Mouse (Mus musculus): Measurements from ENCODE around the gene Zbtb5.
"Not testable (repeated sequence)": the region's sequence is repeated elsewhere in the genome, so short reads cannot be mapped to it uniquely, and the experiment has no call there.

The Zbtb5 gene

GRCm38 (mm10) chr4:45010806-45011415 is 1.3 kb downstream of the Zbtb5 start:
- DNase-seq: no peak

DNA sequence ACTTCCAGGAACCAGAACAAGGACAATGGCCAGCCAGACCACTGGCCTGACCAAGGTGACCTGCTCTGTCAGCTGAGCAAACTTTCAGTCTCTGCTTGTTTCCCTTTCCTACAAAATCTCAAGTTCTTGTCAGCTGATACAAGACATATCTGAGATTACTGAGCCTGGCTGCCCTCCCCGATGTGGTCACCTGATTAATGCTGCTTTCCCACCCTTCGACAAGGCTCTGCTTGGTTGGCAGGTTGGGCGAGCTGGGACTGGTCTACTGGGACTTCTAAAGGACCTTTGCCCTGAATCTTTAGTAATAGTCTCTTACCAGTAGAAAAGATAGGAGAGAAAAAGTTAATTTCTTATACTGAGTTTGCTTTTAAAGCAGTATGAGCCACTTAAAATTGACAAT is 6.8 kb downstream of the Zbtb5 start:
- DNase-seq: peak; percentile 87

- no peak for DNase-seq
These were observed 12.2 kb downstream of the Zbtb5 start for GRCm38 (mm10) chr4:45000001-45000400.

GRCm38 (mm10) chr4:44998071-44998470 is 14.1 kb downstream of the Zbtb5 start:
- no peak for DNase-seq

- no peak for DNase-seq
These were observed 17.4 kb downstream of the Zbtb5 start for GRCm38 (mm10) chr4:44994776-44995175.

DNA sequence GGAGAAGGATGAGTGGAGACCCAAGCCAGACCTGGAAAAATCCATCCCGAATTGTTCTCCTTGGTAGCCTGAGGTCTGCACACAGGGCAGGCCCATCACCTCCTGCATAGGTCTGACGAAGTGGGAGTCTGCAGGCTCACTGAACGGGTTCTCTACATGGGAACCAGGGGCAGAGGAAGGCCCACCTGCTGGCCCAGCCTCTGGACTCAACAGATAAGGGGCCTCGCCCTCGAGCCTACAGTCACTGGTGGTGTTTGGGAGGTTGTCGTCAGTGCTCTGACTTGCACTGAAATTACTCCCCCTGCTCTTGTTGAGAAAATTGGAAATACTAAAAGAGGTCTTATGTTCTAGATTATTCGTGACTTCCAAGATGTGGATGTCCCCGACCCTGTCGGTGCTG is 18.4 kb downstream of the Zbtb5 start:
- no peak for DNase-seq

- not testable (repeated sequence) for DNase-seq
These were observed 19.0 kb downstream of the Zbtb5 start for GRCm38 (mm10) chr4:44993179-44993578.

GRCm38 (mm10) chr4:44992330-44992729 is 19.9 kb downstream of the Zbtb5 start:
- not testable (repeated sequence) for DNase-seq

DNA sequence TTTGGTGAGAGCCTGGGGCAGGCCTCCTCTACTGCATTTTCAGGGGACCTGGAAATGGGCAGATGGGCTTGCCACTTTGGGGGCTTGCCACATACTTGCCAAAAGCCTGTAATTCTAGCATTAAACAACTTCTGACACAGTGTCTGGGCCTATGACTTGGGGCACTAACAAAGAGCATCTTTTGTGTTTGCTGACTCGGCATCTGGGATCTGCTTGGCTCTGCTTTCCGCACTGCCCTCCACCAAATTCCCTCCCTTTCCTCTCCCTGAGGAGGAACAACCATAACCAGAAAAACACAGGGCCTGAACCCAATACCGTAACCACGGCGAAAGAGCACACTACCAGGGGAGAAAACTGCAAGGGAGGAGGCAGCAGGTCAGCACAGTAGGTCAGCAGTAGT is 21.7 kb downstream of the Zbtb5 start:
- no peak for DNase-seq

DNA sequence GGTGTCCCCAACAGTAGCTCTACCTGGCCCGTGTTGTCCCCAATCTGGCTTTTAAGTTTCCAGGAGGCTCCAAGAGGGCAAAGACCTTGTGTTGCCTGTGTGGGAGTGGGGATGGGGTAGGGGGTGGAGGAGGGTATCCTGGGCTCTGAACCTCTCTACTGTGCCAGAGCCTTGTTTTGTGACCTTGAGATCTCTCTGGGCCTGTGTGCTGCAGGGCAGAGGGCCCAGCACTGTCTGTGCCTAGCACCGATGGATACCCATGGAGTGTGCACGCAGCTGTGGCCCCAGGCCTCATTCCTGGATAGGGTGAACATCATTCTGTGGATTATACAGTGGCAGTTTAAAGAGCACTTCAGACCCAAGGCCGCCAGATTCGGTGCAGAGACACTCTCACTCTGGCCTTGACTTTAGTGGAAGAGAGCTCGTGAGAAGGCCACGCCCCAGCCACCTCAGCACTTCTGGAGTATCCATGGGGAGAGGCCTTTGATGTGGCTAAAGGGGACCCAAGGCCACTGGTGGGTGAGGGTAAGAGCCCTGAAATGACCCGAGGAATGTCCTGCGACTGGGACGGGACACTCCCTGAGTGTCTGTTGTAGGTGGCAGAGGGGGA is 29.0 kb downstream of the Zbtb5 start:
- DNase-seq: no peak

DNA sequence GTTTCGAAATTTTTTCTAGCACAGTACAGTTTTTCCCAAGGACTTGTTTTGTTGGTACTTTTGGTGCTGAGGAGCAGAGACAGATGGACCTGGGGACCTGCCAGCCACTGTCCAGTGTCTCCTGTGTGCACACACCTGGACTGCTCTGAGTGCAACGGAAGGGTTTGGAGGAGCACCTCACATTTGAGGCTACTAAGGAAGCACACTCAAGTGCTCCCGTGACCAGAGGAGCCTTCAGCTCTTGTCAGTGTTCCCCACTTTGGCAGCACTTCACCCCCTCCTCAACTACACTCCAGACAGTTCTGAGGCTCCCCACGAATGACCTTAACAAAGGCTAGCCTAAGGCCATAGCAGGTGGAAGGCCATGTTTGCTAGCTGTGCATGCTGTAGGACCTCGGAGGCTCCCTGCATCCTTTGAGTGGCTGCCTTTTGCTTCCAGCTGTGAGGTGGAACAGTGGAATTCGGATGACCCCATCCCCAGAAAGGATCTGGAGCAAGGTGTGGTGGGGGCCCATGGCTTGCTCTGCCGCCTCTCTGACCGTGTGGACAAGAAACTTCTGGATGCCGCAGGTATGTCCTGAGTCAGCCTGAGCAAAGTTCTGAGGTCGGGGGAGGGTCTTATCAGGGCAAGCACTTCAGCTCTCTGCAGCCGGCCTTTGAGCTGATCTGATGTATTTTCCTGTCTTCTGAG is 29.6 kb downstream of the Zbtb5 start:
- DNase-seq: no peak

GRCm38 (mm10) chr4:44981974-44982287 is 30.3 kb downstream of the Zbtb5 start:
- DNase-seq: no peak

- peak; percentile 99 for DNase-seq
These were observed 30.8 kb downstream of the Zbtb5 start, which contains the start of gene Grhpr for GRCm38 (mm10) chr4:44981280-44981973. Gene Grhpr, plus strand, starts transcription at chr4:44981395.

DNA sequence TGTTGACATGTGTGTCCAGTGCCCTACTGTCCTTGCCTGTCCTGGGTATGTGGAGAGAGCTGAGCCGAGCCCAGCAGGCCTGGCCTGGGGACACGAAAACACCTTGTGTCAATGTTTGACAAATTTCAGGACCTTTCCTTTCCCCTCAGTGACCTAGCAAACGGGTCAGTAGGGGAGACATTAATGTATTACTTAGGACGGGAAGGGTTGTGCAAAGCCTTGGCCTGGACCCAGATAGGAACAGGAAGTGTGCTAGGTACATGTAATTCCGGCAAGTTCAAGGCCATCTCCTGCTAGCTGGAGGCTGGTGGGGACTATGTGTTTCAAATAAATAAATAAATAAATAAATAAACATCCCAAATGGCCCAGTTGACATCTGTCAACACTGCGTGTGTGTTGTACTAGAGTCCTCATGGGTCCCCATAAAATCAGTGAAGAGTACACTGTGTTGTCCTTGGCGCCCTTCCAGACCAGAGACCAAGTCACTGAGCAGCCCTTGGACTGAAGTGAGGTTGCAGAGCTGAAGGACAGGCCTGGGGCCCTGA is 32.3 kb downstream of the Zbtb5 start:
- peak; percentile 93 for DNase-seq

GRCm38 (mm10) chr4:44978175-44978574 is 34.0 kb downstream of the Zbtb5 start:
- no peak for DNase-seq

DNA sequence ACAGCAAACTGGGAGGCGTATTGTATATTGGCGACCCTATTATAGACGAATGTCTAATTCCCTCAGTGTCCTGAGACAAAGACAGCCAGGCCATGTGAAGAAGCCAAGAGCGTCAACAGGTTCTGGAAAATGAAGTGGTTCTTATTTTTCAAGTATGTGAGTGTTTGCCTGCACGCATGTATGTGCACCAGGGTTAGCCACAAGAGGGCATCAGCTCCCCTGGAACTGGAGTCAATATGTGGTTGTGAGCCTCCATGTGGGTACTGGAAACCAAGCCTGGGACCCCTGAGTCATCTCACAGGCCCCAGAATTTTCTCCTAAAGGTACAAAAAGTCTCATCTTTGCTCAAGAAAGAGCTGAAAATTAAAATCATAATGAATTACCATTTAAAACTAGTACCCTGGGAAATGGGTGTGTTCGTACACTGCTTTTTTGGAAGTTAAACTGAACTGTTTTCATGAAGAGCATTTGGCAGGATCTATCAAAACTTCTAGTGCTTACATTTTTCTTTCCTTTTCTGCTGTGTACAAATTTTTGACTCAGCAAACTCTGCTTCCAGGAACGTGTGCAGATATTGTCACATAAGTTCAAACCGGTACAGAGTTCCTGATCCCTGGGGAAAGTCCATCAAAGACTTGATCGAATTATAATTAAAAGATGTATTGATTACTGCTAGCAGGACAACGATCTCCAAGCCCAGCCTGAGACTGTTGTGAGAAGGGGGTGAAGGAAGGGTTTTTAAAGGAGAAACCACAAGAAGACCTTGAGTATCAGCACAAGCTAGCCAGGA is 35.1 kb downstream of the Zbtb5 start:
- no peak for DNase-seq

GRCm38 (mm10) chr4:44976026-44976615 is 36.1 kb downstream of the Zbtb5 start:
- no peak for DNase-seq

DNA sequence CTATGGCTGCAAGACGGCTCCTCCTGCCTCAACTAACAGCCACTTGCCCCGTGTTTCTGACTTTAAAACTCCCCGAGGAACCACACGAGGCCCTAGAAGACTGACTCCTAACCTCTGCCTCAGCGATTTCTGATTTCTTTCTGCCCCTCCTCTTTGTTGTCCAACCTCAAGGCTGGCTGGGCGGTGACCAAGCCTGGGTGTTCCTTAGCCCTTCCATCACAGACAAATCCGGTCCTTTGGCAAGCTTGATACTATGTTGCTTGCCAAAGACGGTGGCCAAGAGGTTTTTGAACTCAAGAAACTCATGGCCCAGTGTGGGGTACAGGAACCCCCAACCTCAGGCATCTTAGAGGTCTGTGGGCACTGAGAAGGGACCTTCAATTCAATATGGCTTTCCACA is 37.9 kb downstream of the Zbtb5 start:
- no peak for DNase-seq

DNA sequence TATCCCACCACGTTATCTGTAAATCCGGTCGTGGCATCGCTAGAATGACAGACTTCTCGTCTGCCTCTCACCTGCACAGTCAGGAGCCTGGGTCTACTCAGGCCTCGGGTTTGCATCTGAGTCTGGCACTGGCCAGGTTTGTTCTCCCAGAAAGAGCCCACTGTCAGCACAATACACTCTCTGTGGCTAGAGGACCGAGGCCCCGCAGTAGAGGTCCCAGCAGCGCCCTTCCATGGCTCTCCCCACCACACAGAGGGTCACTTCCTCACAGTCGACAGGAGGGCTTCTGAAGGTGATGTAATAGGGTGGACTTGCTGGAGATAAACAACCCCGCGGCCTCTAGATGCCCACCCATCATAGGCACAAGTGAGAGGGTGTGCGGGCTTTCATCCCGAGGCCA is 38.3 kb downstream of the Zbtb5 start:
- DNase-seq: no peak

GRCm38 (mm10) chr4:44973450-44973849 is 38.8 kb downstream of the Zbtb5 start:
- peak; percentile 97 for DNase-seq

GRCm38 (mm10) chr4:44970612-44971110 is 41.6 kb downstream of the Zbtb5 start:
- DNase-seq: peak; percentile 94

GRCm38 (mm10) chr4:44970056-44970455 is 42.2 kb downstream of the Zbtb5 start:
- no peak for DNase-seq

All from heart, adult 11 months (tissue).